Mouse (Mus musculus): ENCODE results near the gene Gm21637.
"Not testable (repeated sequence)": the region's sequence is repeated elsewhere in the genome, so short reads cannot be mapped to it uniquely, and the experiment has no call there.

The Gm21637 gene

DNA sequence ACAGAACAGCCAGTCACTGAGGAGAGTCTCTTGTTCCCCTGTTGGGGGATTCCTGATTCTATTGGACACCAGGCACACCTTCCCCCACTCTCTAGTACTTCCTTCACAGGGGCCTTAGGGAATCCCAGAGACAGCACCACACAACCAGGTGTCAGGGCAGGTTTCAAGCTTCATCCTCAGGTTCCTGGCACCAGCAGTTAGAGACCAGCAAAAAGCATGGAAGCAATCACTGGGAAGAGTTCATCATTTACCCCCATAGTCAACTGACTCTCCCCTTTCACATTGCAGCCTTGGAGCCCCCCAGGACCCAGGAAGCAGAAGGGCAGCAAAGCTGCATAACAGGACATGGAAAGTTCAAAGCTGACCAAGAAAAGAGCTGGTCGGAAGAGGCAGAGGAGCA lies at the start of gene Gm21637:
Gene Gm21637 (plus strand): TSS at position 301 of the 400 bp plus-strand sequence.
- DNase-seq (ENCODE audit: extremely low read depth, low read depth, low spot score) = not testable (repeated sequence)

Measured in fat pad, adult 2 months (tissue).